Mouse (Mus musculus): ENCODE results near the gene Cdyl.

DNA sequence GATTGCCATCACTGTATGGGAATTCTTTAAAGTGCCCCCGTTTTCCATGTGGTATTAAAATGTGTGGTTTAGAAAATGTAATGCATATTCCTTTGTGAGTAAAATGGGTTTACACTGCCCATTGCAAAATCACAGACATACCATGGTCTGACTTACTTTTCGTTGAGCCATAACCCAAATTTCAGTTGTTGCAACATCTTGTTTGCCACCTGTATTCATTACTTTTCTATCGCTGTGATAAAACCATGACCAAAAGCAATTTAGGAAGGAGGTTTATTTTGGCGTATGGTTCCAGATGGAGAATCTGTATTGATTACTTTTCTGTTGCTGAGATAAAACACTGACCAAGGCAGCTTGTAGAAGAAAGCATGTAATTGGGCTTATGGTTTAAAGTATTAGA is 124.6 kb downstream of the Cdyl start:
- TF ChIP-seq CTCF (IDR thresholded peaks at IDR 0.05; ENCODE audit: low read depth) (no peak), EP300 (IDR thresholded peaks at IDR 0.05; ENCODE audit: low read depth) (no peak)
